Mouse (Mus musculus): ENCODE measurements around the gene Mtf1.

DNA sequence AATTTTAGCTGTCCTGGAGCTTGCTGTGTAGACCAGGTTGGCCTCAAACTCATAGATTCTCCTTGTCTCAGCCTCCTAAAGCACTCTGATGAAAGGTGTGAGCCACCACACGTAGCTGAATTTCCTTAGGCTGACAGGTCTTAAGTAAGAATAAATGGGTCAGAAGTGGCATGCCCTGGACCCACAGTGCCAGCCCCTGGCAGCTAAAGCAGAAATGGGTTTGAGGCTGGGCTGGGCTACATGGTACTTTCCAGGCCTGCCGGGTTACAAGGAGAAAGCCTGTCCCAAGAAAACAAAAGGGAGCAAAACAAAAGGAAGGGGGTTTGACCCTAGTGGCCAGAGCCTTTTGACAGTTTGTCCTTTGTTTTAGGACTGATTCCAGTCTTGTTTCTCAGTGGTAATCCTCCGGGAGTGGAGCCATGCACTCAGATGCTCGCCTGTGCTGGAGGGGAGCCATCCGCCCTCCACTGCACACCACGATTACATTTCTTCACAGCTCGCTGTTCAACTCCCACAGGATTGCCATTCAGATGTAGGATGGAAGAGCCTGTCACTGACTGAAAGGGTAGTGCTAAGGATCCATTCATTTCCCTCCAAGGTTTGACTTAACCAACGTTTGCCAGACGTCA is 9.6 kb downstream of the Mtf1 start:
- TF ChIP-seq CTCF (IDR thresholded peaks at IDR 0.05; ENCODE audit: insufficient read depth, low read length) (no peak), POLR2A (IDR thresholded peaks at IDR 0.05; ENCODE audit: borderline replicate concordance, extremely low read depth, low read depth, low read length) (no peak)
